Mouse (Mus musculus): ENCODE measurements around the gene Tbc1d10a.

- no peak for TF ChIP-seq POLR2A (IDR thresholded peaks at IDR 0.05; ENCODE audit: borderline replicate concordance, low read depth, low read length)
- TF ChIP-seq CTCF (IDR thresholded peaks at IDR 0.05; ENCODE audit: low read depth, low read length), result no peak
These were observed 43.3 kb downstream of the Tbc1d10a start for GRCm38 (mm10) chr11:4229841-4230240.

Data from bone marrow macrophage, adult 2 months (primary cell).